Mouse (Mus musculus) neural tube, embryonic 11.5 days (tissue): ENCODE results near the gene Acer2. TPM values are rescaled to one million over a fixed set of nuclear protein-coding genes. Genes with fewer than 3 reads are reported as not detected.

Source experiments
- ATAC-seq: fragments of 200-750 bp; cut with Nextera tagmentation; 2 replicates; pipeline ENCODE4 v1.8.0; 2017; ENCODE audit warnings: moderate number of reproducible peaks, mild to moderate bottlenecking, moderate TSS enrichment, moderate library complexity; ENCODE audit not compliant: insufficient read depth, low FRiP score, low TSS enrichment
- DNase-seq: peaks from one replicate; pipeline ENCODE4 v3.0.0-alpha.2; 2015; ENCODE audit warnings: low spot score
- H3K27ac ChIP-seq: fragments of 300-500 bp; sonication (generic); 2 replicates; pipeline ENCODE4 v1.5.1; 2014; ENCODE audit warnings: low read depth, mild to moderate bottlenecking, low read length
- H3K27me3 ChIP-seq: fragments of 300-500 bp; sonication (generic); 2 replicates; pipeline ENCODE4 v1.6.1; 2014; ENCODE audit warnings: mild to moderate bottlenecking, low read length, mixed read lengths; ENCODE audit not compliant: control insufficient read depth, insufficient read depth
- H3K36me3 ChIP-seq: fragments of 300-500 bp; sonication (generic); 2 replicates; pipeline ENCODE4 v1.6.1; 2014; ENCODE audit warnings: mild to moderate bottlenecking, low read length, moderate library complexity, mixed read lengths; ENCODE audit not compliant: control insufficient read depth, insufficient read depth
- H3K4me1 ChIP-seq: fragments of 300-500 bp; sonication (generic); 2 replicates; pipeline ENCODE4 v1.6.1; 2014; ENCODE audit warnings: low read length, mixed read lengths; ENCODE audit not compliant: control insufficient read depth, insufficient read depth
- H3K4me2 ChIP-seq: fragments of 300-500 bp; sonication (generic); 2 replicates; pipeline ENCODE4 v1.6.1; 2014; ENCODE audit warnings: low read depth, mild to moderate bottlenecking, moderate library complexity
- H3K4me3 ChIP-seq: fragments of 300-500 bp; sonication (generic); 2 replicates; pipeline ENCODE4 v1.5.1; 2014; ENCODE audit warnings: low read depth, low read length
- H3K9ac ChIP-seq: fragments of 300-500 bp; sonication (generic); 2 replicates; pipeline ENCODE4 v1.6.1; 2014; ENCODE audit warnings: mild to moderate bottlenecking, low read length
- H3K9me3 ChIP-seq: fragments of 300-500 bp; sonication (generic); 2 replicates; pipeline ENCODE4 v1.6.1; 2016; ENCODE audit warnings: low read length; ENCODE audit not compliant: control insufficient read depth
- WGBS: fragments of 180-500 bp; shearing (Covaris S2); extraction: QIAGEN DNeasy Blood & Tissue Kit; methylation state at CpG from one replicate; pipeline ENCODE4 v1.1.7; 2014; 5-methylcytosine and 5-hydroxymethylcytosine counted together
- polyA plus RNA-seq: library from polyadenylated mRNA; unstranded; fragments of >200 nt; fragmentation: Nextera tagmentation; extraction: Ambion mirVana; gene quantifications from 2 replicates; pipeline ENCODE4 v1.2.1, GENCODE M21; 2014

The Acer2 gene
- polyA plus RNA-seq, 1 experiment from 2014 or later, result 9.3 TPM

DNA sequence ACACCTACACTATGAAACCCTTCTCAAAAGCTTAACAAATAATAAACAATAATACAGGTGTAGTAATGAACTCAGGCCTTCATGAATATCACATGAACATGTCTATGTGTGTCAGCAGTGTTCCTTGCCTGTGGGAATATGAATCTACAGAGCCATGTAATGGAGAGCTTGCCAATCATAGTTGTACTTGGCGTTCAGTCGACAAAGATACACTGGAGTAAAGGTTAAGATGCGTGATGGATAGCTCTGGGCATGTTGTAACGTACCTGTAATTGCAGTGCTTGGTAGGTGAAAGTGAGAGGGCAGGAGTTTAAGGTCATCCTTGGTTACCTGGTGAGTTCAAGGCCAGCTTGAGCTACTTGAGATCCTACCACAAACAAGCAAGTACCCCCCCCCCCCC, 7.0 kb downstream of the Acer2 start:
- no peaks in the 10 kb centered on the region for H3K9me3 ChIP-seq
- ATAC-seq, result no peak
- H3K27ac ChIP-seq, result no peak overlapping the region
- no peak overlapping the region for H3K4me2 ChIP-seq
- no peaks in the 10 kb centered on the region for H3K27me3 ChIP-seq
- no peaks in the 10 kb centered on the region for H3K36me3 ChIP-seq
- H3K9ac ChIP-seq, result no peak overlapping the region
- no peak for DNase-seq
- H3K4me1 ChIP-seq, result no peaks in the 10 kb centered on the region
- H3K4me3 ChIP-seq, result no peak overlapping the region
- 90% methylated on average over 4 of the region's 4 CpGs for WGBS

DNA sequence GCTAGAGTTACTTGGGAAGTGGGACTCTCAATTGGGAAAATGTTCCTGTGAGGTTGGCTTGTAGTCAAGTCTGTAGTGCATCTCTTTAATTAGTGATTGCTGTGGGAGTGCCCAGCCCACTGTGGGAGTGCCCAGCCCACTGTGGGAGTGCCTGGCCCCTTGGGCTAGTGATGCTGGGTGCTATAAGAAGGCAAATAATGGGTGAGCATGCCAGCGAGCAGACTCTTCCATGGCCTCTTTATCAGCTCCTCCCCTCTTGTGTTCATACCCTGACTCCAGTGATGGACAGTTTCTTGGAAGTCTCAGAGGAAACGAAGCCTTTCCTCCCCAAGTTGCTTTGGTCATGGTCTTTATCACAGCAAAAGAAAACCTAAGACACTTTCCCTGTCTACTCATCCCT, 8.2 kb downstream of the Acer2 start:
- 65% methylated on average over 2 of the region's 2 CpGs for WGBS

DNA sequence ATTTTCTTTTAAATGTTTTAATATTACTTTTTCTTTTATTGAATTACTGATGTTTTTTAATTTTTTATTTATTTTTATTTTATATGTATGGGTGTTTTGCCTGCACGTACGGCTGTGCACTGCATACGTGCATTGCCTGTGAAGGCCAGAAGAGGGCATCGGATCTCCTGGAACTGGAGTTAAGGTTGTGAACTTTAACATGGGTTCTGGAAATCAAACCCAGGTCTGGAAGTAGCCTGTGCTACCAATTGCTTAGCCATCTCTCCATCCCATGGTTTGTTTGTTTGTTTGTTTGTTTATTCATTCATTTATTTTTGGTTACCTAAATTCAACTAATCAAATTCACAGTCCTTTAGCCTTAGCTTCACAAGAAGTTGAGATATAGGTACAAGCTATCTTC, 10.7 kb downstream of the Acer2 start:
- 42% methylated on average over 4 of the region's 4 CpGs for WGBS
- Histone ChIP-seq H3K4me2 (no peak overlapping the region), H3K27me3 (no peaks in the 10 kb centered on the region), H3K27ac (no peak overlapping the region), H3K4me3 (no peak overlapping the region), H3K9ac (no peak overlapping the region), H3K4me1 (no peaks in the 10 kb centered on the region), H3K9me3 (no peaks in the 10 kb centered on the region), H3K36me3 (no peaks in the 10 kb centered on the region)
- ATAC-seq, result peak; percentile 38; the same call in 1 of the 2 replicates
- DNase-seq, result peak; percentile 30

More for the DNA sequence above, 8.2 kb downstream of the Acer2 start:
- H3K4me3 ChIP-seq, result no peak overlapping the region
- H3K4me1 ChIP-seq, result no peaks in the 10 kb centered on the region
- no peak overlapping the region for H3K4me2 ChIP-seq
- H3K9ac ChIP-seq, result no peak overlapping the region
- DNase-seq (no peak), ATAC-seq (no peak)
- H3K27me3 ChIP-seq, result no peaks in the 10 kb centered on the region
- H3K27ac ChIP-seq, result no peak overlapping the region
- H3K9me3 ChIP-seq, result no peaks in the 10 kb centered on the region
- no peaks in the 10 kb centered on the region for H3K36me3 ChIP-seq

DNA sequence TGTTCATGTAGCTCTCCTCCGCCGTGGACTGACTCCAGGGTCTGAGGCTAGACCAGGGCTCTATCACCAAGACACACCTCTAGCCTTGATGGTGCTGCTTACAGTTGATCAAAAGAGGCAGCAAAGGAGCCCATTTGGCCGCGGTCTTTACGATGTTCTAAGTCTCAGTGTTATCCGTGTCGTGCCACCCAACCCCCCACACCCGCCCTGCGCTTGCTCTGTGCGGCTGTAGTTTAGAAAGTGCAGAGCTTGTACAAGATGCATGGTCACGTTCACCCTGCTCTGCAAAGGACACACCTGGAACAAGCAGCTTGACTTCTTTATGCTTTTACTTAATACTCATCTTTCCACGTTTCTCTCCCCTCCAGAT, 11.6 kb downstream of the Acer2 start:
- WGBS, result 49% methylated on average over 12 of the region's 12 CpGs
- DNase-seq (no peak), ATAC-seq (no peak)
- Histone ChIP-seq H3K9ac (no peak overlapping the region), H3K4me3 (no peak overlapping the region), H3K9me3 (no peaks in the 10 kb centered on the region), H3K4me1 (no peaks in the 10 kb centered on the region), H3K36me3 (no peaks in the 10 kb centered on the region), H3K27ac (no peak overlapping the region), H3K4me2 (peak overlapping the region; percentile 17; the same call in 1 of the 2 replicates), H3K27me3 (no peaks in the 10 kb centered on the region)

- no peaks in the 10 kb centered on the region for H3K27me3 ChIP-seq
- no peaks in the 10 kb centered on the region for H3K9me3 ChIP-seq
- H3K27ac ChIP-seq, result no peak overlapping the region
- DNase-seq (no peak), ATAC-seq (no peak)
- peak overlapping the region; percentile 23; the same call in 1 of the 2 replicates for H3K4me2 ChIP-seq
- no peaks in the 10 kb centered on the region for H3K4me1 ChIP-seq
- WGBS, result 49% methylated on average over 18 of the region's 18 CpGs
- H3K36me3 ChIP-seq, result no peaks in the 10 kb centered on the region
- H3K9ac ChIP-seq, result 0 out of 2 replicates have a peak overlapping the region, but pooled peaks have one; percentile 26
- H3K4me3 ChIP-seq, result no peak overlapping the region
Measured at GRCm38 (mm10) chr4:86886160-86886878, 12.1 kb downstream of the Acer2 start.

DNA sequence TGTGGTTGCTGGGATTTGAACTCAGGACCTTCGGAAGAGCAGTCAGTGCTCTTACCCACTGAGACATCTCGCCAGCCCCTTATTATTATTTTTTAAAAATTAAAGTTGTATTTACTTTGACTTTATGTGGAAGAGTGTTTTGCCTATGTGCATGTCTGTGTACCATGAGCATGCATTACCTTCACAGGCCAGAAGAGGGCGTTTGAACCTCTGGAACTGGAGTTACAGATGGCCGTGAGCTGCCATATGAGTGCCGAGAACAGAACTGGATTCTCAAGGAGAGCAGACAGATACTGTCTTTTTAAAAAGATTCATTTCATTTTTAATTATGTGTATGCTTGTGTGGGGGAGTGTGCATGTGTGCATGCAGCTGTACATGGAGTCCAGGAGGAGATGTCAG, 13.7 kb downstream of the Acer2 start:
- no peak overlapping the region for H3K9ac ChIP-seq
- DNase-seq (no peak), ATAC-seq (no peak)
- H3K4me2 ChIP-seq, result no peak overlapping the region
- H3K27ac ChIP-seq, result no peak overlapping the region
- 72% methylated on average over 5 of the region's 5 CpGs for WGBS
- no peaks in the 10 kb centered on the region for H3K4me1 ChIP-seq
- H3K36me3 ChIP-seq, result no peaks in the 10 kb centered on the region
- no peaks in the 10 kb centered on the region for H3K9me3 ChIP-seq
- no peaks in the 10 kb centered on the region for H3K27me3 ChIP-seq
- no peak overlapping the region for H3K4me3 ChIP-seq

GRCm38 (mm10) chr4:86897411-86897810, 23.2 kb downstream of the Acer2 start:
- H3K4me2 ChIP-seq, result no peak overlapping the region
- H3K9me3 ChIP-seq, result no peaks in the 10 kb centered on the region
- no peaks in the 10 kb centered on the region for H3K27me3 ChIP-seq
- no peak overlapping the region for H3K9ac ChIP-seq
- DNase-seq, result no peak
- H3K36me3 ChIP-seq, result no peaks in the 10 kb centered on the region
- H3K4me3 ChIP-seq, result no peak overlapping the region
- WGBS, result 79% methylated on average over 7 of the region's 7 CpGs
- no peaks in the 10 kb centered on the region for H3K4me1 ChIP-seq
- no peak for ATAC-seq
- no peak overlapping the region for H3K27ac ChIP-seq

DNA sequence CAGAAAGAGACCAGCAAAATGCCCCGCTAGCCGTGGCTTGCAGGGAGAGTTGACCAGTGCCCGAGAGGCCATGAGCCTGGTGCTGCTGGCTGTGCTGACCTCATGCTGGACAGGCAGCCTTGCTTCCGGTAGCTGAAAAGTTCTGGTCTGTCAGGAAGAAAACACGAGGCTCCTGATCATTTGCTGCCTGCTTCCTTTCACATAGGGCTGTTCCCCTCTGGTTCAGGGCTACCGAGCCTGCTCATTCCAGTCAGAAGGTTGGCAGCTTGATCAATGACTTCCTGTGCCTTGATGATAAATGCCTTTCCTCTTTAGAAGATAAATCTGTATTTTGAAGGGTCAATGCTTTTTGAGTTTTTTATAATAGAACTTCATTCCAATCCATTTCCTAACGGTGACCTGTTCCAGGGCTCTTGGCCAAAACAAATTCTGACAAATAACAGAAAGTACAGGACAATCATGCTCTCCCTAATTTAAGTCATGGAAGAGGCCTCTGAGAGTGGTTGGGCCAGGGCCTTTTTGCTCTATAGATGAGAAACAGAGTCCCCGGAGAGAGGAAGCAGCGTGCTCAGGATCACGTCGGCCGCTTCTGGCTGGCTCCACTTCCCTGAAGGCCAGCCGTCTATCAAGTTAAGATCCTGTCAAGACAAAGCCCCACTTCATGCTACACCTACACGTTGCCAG, 24.7 kb downstream of the Acer2 start:
- ATAC-seq, result no peak

GRCm38 (mm10) chr4:86902351-86902750, 28.2 kb downstream of the Acer2 start:
- Histone ChIP-seq H3K36me3 (no peaks in the 10 kb centered on the region), H3K9ac (no peak overlapping the region), H3K27me3 (no peaks in the 10 kb centered on the region), H3K4me3 (no peak overlapping the region), H3K4me1 (no peaks in the 10 kb centered on the region), H3K9me3 (no peaks in the 10 kb centered on the region), H3K27ac (no peak overlapping the region), H3K4me2 (no peak overlapping the region)
- DNase-seq (no peak), ATAC-seq (no peak)
- WGBS, result 58% methylated on average over 6 of the region's 6 CpGs

More for the DNA sequence above, 24.7 kb downstream of the Acer2 start:
- H3K36me3 ChIP-seq, result no peaks in the 10 kb centered on the region
- no peaks in the 10 kb centered on the region for H3K4me1 ChIP-seq
- no peaks in the 10 kb centered on the region for H3K9me3 ChIP-seq
- H3K27ac ChIP-seq, result no peak overlapping the region
- peak; percentile 40 for DNase-seq
- H3K9ac ChIP-seq, result no peak overlapping the region; the same call in 1 of the 2 replicates
- no peaks in the 10 kb centered on the region for H3K27me3 ChIP-seq
- no peak overlapping the region for H3K4me2 ChIP-seq
- H3K4me3 ChIP-seq, result no peak overlapping the region
- whole genome bisulfite sequencing, result 52% methylated on average over 14 of the region's 14 CpGs
